Mouse (Mus musculus): ENCODE measurements around the gene Gfpt2. TPM values are rescaled to one million over a fixed set of nuclear protein-coding genes. Genes with fewer than 3 reads are reported as not detected.

The Gfpt2 gene
- total RNA-seq, 2 experiments from 2014 or later: 5.0 TPM

GRCm38 (mm10) chr11:49848080-49848815 lies 54.3 kb downstream of the Gfpt2 start:
- no peak for TF ChIP-seq CTCF (conservative IDR thresholded peaks at IDR 0.05)
- peak overlapping the region; percentile 40; the same call in 1 of the 2 replicates for H3K27ac ChIP-seq
- DNase-seq (ENCODE audit: low spot score in 2 of 2): no peak
- H3K4me3 ChIP-seq: peak overlapping the region; percentile 65

GRCm38 (mm10) chr11:49850331-49850730 lies 56.4 kb downstream of the Gfpt2 start:
- DNase-seq (ENCODE audit: low spot score in 2 of 2): no peak
- Histone ChIP-seq H3K4me3 (no peak overlapping the region), H3K27ac (no peak overlapping the region)
- no peak for TF ChIP-seq CTCF (conservative IDR thresholded peaks at IDR 0.05)

GRCm38 (mm10) chr11:49855144-49855543 lies 61.2 kb downstream of the Gfpt2 start:
- no peak overlapping the region for H3K27ac ChIP-seq
- no peak for TF ChIP-seq CTCF (conservative IDR thresholded peaks at IDR 0.05)
- DNase-seq (ENCODE audit: low spot score in 2 of 2): no peak
- no peak overlapping the region for H3K4me3 ChIP-seq

GRCm38 (mm10) chr11:49861139-49861538 lies 67.2 kb downstream of the Gfpt2 start:
- no peak for DNase-seq (ENCODE audit: low spot score in 2 of 2)
- no peak overlapping the region for H3K4me3 ChIP-seq
- H3K27ac ChIP-seq: no peak overlapping the region
- TF ChIP-seq CTCF (conservative IDR thresholded peaks at IDR 0.05): no peak

- Histone ChIP-seq H3K4me3 (no peak overlapping the region), H3K27ac (no peak overlapping the region)
- TF ChIP-seq CTCF (conservative IDR thresholded peaks at IDR 0.05): no peak
- no peak for DNase-seq (ENCODE audit: low spot score in 2 of 2)
Measured at GRCm38 (mm10) chr11:49863926-49864325, 69.9 kb downstream of the Gfpt2 start.

- DNase-seq (ENCODE audit: low spot score in 2 of 2): no peak
- no peak overlapping the region for H3K27ac ChIP-seq
- TF ChIP-seq CTCF (conservative IDR thresholded peaks at IDR 0.05): no peak
- H3K4me3 ChIP-seq: no peak overlapping the region
Measured at GRCm38 (mm10) chr11:49867320-49867719, 73.3 kb downstream of the Gfpt2 start.

GRCm38 (mm10) chr11:49869762-49870161 lies 75.8 kb downstream of the Gfpt2 start:
- peak; percentile 86 for TF ChIP-seq CTCF (conservative IDR thresholded peaks at IDR 0.05)
- peak; percentile 52 to 73 for DNase-seq (ENCODE audit: low spot score in 2 of 2)
- H3K27ac ChIP-seq: no peak overlapping the region
- H3K4me3 ChIP-seq: no peak overlapping the region

- Histone ChIP-seq H3K4me3 (no peak overlapping the region), H3K27ac (no peak overlapping the region)
- peak; percentile 85 for TF ChIP-seq CTCF (conservative IDR thresholded peaks at IDR 0.05)
- peak in 1 of 2 experiments; percentile 49 for DNase-seq (ENCODE audit: low spot score in 2 of 2)
Measured at GRCm38 (mm10) chr11:49871914-49872313, 77.9 kb downstream of the Gfpt2 start.

GRCm38 (mm10) chr11:49872779-49873178 lies 78.8 kb downstream of the Gfpt2 start:
- no peak for DNase-seq (ENCODE audit: low spot score in 2 of 2)
- Histone ChIP-seq H3K27ac (no peak overlapping the region), H3K4me3 (no peak overlapping the region)
- no peak for TF ChIP-seq CTCF (conservative IDR thresholded peaks at IDR 0.05)

GRCm38 (mm10) chr11:49876948-49877817 lies 83.2 kb downstream of the Gfpt2 start:
- no peak for TF ChIP-seq CTCF (conservative IDR thresholded peaks at IDR 0.05)
- DNase-seq (ENCODE audit: low spot score in 2 of 2): peak; percentile 32 to 42
- Histone ChIP-seq H3K4me3 (no peak overlapping the region), H3K27ac (peak overlapping the region; percentile 58)

GRCm38 (mm10) chr11:49879950-49880642 lies 86.1 kb downstream of the Gfpt2 start:
- DNase-seq (ENCODE audit: low spot score in 2 of 2): no peak
- no peak for TF ChIP-seq CTCF (conservative IDR thresholded peaks at IDR 0.05)
- Histone ChIP-seq H3K27ac (no peak overlapping the region), H3K4me3 (no peak overlapping the region)

GRCm38 (mm10) chr11:49883394-49883793 lies 89.4 kb downstream of the Gfpt2 start:
- TF ChIP-seq CTCF (conservative IDR thresholded peaks at IDR 0.05): no peak
- no peak overlapping the region for H3K27ac ChIP-seq
- H3K4me3 ChIP-seq: no peak overlapping the region
- DNase-seq (ENCODE audit: low spot score in 2 of 2): no peak

Small RNA genes within 50 kb of the gene (microRNA-seq; reads per million reads assigned to microRNA genes)
- 0 reads per million in 2 experiments for gene Gm23813

Other genes with a start within 250 kb of the Gfpt2 start
- not detected for gene Olfr1380, start 237.3 kb upstream of the Gfpt2 start, total RNA-seq (2021)
- gene Flt4, start 184.9 kb upstream of the Gfpt2 start, total RNA-seq (2021): 1 to 10 TPM; 2.2 to 2.6 TPM
- gene Scgb3a1, start 130.6 kb upstream of the Gfpt2 start, total RNA-seq (2021): not detected
- gene Cnot6, start 81.5 kb upstream of the Gfpt2 start, total RNA-seq (2021): 10 to 100 TPM; 43.6 to 46.4 TPM
- gene Mapk9, start 52.6 kb downstream of the Gfpt2 start, total RNA-seq (2021): 100 to 1,000 TPM; 150 to 154 TPM
- 1 to 10 TPM; 1.5 to 1.9 TPM for gene Rasgef1c, start 107.7 kb downstream of the Gfpt2 start, total RNA-seq (2021)
- gene Rnf130, start 231.2 kb downstream of the Gfpt2 start, total RNA-seq (2021): 10 to 100 TPM; 75.3 to 78.3 TPM